Mouse (Mus musculus) CD4-positive, CD25-positive, alpha-beta regulatory T cell, adult 2 months (primary cell): Measurements from ENCODE around the gene Ptpro.

ENCODE experiments used
- DNase-seq: peaks from one replicate; pipeline ENCODE4 v3.0.0-alpha.2; 2012; ENCODE audit warnings: low read depth, low spot score

The Ptpro gene

GRCm38 (mm10) chr6:137496562-137496961, 244.4 kb downstream of the Ptpro start:
- no peak for DNase-seq

GRCm38 (mm10) chr6:137497208-137497835, 245.2 kb downstream of the Ptpro start:
- DNase-seq = no peak

- DNase-seq = no peak
Observed at GRCm38 (mm10) chr6:137498781-137499180, 246.7 kb downstream of the Ptpro start.

- DNase-seq = no peak
Observed at GRCm38 (mm10) chr6:137503009-137503408, 250.9 kb downstream of the Ptpro start.

- no peak for DNase-seq
Observed at GRCm38 (mm10) chr6:137503462-137503861, 251.3 kb downstream of the Ptpro start.

- no peak for DNase-seq
Observed at GRCm38 (mm10) chr6:137504052-137504451, 251.9 kb downstream of the Ptpro start.

- no peak for DNase-seq
Observed at GRCm38 (mm10) chr6:137505555-137506227, 253.6 kb downstream of the Ptpro start.

- no peak for DNase-seq
Observed at GRCm38 (mm10) chr6:137506563-137506962, 254.4 kb downstream of the Ptpro start.

- DNase-seq = no peak
Observed at GRCm38 (mm10) chr6:137508936-137509335, 256.8 kb downstream of the Ptpro start.

GRCm38 (mm10) chr6:137509341-137510045, 257.4 kb downstream of the Ptpro start:
- DNase-seq = no peak

- DNase-seq = no peak
Observed at GRCm38 (mm10) chr6:137512753-137513152, 260.6 kb downstream of the Ptpro start.
